Mouse (Mus musculus) midbrain, embryonic 13.5 days (tissue): ENCODE results near the gene Krtap21-1. TPM values are rescaled to one million over a fixed set of nuclear protein-coding genes. Genes with fewer than 3 reads are reported as not detected.

Experiments used
- ATAC-seq: fragments of 200-750 bp; cut with Nextera tagmentation; 2 replicates; pipeline ENCODE4 v1.8.0; 2017; ENCODE audit warnings: mild to moderate bottlenecking, moderate TSS enrichment, moderate library complexity
- H3K27ac ChIP-seq: fragments of 300-500 bp; sonication (generic); 2 replicates; pipeline ENCODE4 v1.5.1; 2015; ENCODE audit warnings: inconsistent platforms, mild to moderate bottlenecking, moderate library complexity
- H3K27me3 ChIP-seq: fragments of 300-500 bp; sonication (generic); 2 replicates; pipeline ENCODE4 v1.6.1; 2015; ENCODE audit warnings: mild to moderate bottlenecking, inconsistent platforms
- H3K36me3 ChIP-seq: fragments of 300-500 bp; sonication (generic); 2 replicates; pipeline ENCODE4 v1.6.1; 2015; ENCODE audit warnings: mild to moderate bottlenecking, inconsistent platforms
- H3K4me1 ChIP-seq: fragments of 300-500 bp; sonication (generic); replicated peaks from 2 replicates; pipeline ENCODE4 v1.6.1; 2015; ENCODE audit warnings: inconsistent platforms
- H3K4me2 ChIP-seq: fragments of 300-500 bp; sonication (generic); replicated peaks from 2 replicates; pipeline ENCODE4 v1.6.1; 2015; ENCODE audit warnings: moderate library complexity, mild to moderate bottlenecking, inconsistent platforms
- H3K4me3 ChIP-seq: fragments of 300-500 bp; sonication (generic); replicated peaks from 2 replicates; pipeline ENCODE4 v1.5.1; 2015; ENCODE audit warnings: mild to moderate bottlenecking, inconsistent platforms
- H3K9ac ChIP-seq: fragments of 300-500 bp; sonication (generic); replicated peaks from 2 replicates; pipeline ENCODE4 v1.6.1; 2015; ENCODE audit warnings: mild to moderate bottlenecking, inconsistent platforms
- H3K9me3 ChIP-seq: fragments of 300-500 bp; sonication (generic); 2 replicates; pipeline ENCODE4 v1.6.1; 2016; ENCODE audit warnings: mild to moderate bottlenecking, inconsistent platforms
- WGBS: fragments of 180-500 bp; shearing (Covaris S2); methylation state at CpG from one replicate; pipeline ENCODE4 v1.1.7; 2015; 5-methylcytosine and 5-hydroxymethylcytosine counted together
- polyA plus RNA-seq: library from polyadenylated mRNA; unstranded; fragments of >200 nt; fragmentation: Nextera tagmentation; extraction: Ambion mirVana; gene quantifications from 2 replicates; pipeline ENCODE4 v1.2.1, GENCODE M21; 2015

The Krtap21-1 gene
- polyA plus RNA-seq = not detected in 2 replicates

DNA sequence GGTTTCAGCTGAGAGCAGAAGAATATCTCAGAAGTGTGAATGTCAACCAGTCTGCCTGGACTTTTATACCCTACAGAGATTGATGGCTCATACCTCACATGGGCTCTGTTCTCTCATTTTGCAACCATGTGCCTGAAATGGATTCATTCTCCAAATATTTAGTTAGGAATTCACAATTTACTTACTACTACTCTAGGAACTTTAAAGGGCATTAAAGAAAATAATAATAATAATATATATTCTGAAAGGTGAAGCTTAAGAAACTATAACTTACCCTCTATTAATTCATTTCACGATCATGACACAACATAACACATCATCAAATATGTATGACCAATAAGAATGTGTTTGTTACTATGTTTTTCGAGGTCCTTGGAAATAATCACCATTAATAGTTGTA lies at the start of gene Krtap21-1:
TSS of gene Krtap21-1 (minus strand) at position 101 of the 400 bp plus-strand sequence.
- no peak for ATAC-seq
- Histone ChIP-seq H3K4me2 (no peak within 1 kb of the TSS), H3K36me3 (no peaks in the 10 kb centered on the region), H3K4me3 (no peak within 1 kb of the TSS), H3K27me3 (peaks cover 12% of the 10 kb centered on the region), H3K9ac (no peak within 1 kb of the TSS), H3K27ac (no peak within 1 kb of the TSS), H3K4me1 (no peaks in the 10 kb centered on the region), H3K9me3 (no peaks in the 10 kb centered on the region)
- WGBS = 87% methylated on average over 2 of the region's 2 CpGs

DNA sequence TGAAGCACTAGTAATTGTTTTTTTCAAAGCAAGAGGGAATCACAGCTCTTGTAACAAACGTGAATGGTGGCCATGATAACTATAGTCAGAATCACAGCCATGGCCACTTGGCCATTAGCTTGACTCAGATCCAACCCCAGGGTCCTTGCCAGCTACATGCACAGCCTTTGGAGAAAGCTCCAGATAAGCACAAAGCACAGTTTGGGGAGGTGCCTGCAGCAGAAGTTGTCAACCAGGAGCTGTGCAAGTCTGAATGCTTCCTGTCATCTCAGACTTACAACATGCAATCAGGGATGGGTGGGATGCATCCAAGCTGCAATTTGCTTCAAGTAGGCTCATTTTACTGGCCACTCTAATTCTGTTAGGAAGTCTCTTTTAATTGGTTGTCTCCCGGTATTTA lies 25.9 kb upstream of the Krtap21-1 start:
- H3K9me3 ChIP-seq = 0 out of 2 replicates have a peak, but pooled peaks cover 5% of the 10 kb centered on the region
- H3K27me3 ChIP-seq = no peaks in the 10 kb centered on the region
- no peak overlapping the region for H3K9ac ChIP-seq
- ATAC-seq = no peak
- WGBS = 88% methylated on average over 2 of the region's 2 CpGs
- H3K27ac ChIP-seq = no peak overlapping the region
- H3K36me3 ChIP-seq = no peaks in the 10 kb centered on the region
- no peaks in the 10 kb centered on the region for H3K4me1 ChIP-seq
- H3K4me2 ChIP-seq = no peak overlapping the region
- H3K4me3 ChIP-seq = no peak overlapping the region

DNA sequence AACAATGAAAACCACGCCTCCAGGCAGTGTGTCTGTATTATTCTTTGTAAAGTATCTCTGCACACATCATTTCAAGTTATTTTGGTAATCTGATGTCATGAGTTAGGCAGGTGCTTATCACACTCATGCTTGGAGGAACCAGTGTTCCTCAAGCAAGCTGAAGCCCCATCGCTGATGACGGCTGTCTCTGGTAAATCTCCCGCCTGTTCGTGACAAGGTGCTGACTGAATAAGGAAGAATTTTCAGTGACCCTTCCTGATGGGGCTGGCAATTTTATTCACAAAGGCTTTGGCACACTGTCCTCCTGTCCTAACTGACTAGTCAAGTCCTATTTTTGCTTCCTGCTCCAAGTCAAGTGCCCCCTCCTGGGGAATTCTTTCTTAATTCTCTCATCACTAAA lies 21.6 kb upstream of the Krtap21-1 start:
- ATAC-seq = no peak
- Histone ChIP-seq H3K27me3 (no peaks in the 10 kb centered on the region), H3K4me2 (no peak overlapping the region), H3K4me1 (no peaks in the 10 kb centered on the region), H3K9me3 (0 out of 2 replicates have a peak, but pooled peaks cover 5% of the 10 kb centered on the region), H3K9ac (no peak overlapping the region), H3K36me3 (no peaks in the 10 kb centered on the region), H3K4me3 (no peak overlapping the region), H3K27ac (no peak overlapping the region)
- 92% methylated on average over 5 of the region's 5 CpGs for WGBS

DNA sequence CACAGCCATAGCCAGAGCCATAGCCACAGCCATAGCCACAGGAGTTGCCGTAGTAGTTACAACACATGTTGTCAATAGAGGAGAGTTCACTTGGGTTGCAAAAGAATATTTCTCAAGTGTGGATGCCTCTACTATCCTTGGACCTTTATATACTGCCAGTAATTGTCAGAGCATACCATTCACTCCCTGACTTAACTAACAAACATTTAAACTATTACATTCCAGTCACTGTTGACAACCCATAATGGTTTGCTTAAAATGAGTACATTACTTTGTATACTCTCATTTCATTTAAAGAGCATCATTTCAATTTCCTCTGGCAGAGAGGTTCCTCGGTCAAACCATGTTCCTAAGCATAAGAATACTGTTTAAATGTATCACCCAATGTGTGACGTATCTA lies 16.3 kb upstream of the Krtap21-1 start, which contains the start of gene Krtap6-2:
TSS of gene Krtap6-2 (minus strand) at position 101 of the 400 bp plus-strand sequence.
- H3K4me3 ChIP-seq = no peak within 1 kb of the TSS
- no peak within 1 kb of the TSS for H3K27ac ChIP-seq
- no peaks in the 10 kb centered on the region for H3K9me3 ChIP-seq
- H3K36me3 ChIP-seq = no peaks in the 10 kb centered on the region
- H3K4me2 ChIP-seq = no peak within 1 kb of the TSS
- no peak within 1 kb of the TSS for H3K9ac ChIP-seq
- WGBS = 95% methylated on average over 3 of the region's 3 CpGs
- H3K4me1 ChIP-seq = no peaks in the 10 kb centered on the region
- ATAC-seq = no peak
- H3K27me3 ChIP-seq = peaks cover 12% of the 10 kb centered on the region; the same call in 1 of the 2 replicates

DNA sequence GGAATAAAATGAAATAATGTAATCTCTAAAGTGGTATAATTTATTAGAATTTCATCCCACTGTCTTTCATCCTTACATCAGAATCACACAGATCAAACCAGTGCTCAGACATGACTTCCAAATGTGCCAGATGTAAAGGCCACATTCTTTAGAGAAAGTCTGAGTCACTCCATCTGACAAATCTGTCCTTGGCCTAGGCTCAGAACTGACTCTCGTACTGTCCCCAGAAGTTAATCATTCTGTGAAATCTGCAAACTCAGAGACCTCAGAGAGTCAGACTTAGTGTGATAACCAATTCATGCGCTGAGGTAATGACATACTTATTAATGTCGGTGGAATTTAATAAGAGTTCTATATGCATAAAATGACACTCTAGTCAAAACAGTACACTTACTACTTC lies 12.6 kb upstream of the Krtap21-1 start:
- ATAC-seq = no peak
- no peak overlapping the region for H3K4me2 ChIP-seq
- 95% methylated on average over 3 of the region's 3 CpGs for WGBS

DNA sequence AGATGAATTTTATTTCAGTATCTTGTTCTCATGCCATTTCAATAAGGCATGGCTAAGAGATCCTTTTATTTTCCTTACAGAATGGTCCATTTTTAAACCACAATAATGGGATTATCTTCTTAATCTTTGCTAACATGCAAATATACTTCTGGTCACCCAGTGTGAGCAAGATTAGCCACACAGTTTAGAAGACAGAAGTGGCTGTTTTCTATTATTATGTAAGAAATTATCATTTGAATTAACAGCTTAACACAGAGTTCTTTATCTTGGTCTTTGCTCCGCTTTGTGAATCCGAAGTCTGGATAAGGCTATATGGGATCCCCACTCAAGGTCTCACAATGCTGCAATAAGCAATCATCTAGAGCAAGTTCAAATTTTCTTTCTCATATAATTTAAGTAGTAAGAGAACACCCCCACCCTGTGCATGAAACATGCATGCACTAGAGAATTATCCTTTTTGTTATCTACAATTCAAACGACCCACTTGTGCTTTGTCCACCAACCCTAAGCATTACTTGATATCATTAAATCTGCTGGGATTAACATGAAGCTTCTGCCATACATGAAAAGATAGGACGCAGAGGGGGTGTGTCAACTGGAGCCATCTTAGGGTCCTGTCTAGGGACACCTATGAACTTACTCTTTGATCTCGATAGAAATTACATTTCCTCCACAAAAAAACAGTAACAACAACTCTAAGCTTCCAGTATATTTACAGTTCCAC lies 6.8 kb upstream of the Krtap21-1 start:
- Histone ChIP-seq H3K9ac (no peak overlapping the region), H3K27ac (no peak overlapping the region), H3K27me3 (peaks cover 18% of the 10 kb centered on the region), H3K4me2 (no peak overlapping the region), H3K4me3 (no peak overlapping the region), H3K9me3 (no peaks in the 10 kb centered on the region), H3K4me1 (no peaks in the 10 kb centered on the region), H3K36me3 (no peaks in the 10 kb centered on the region)
- ATAC-seq = peak; percentile 94
- WGBS = 19% methylated on average over 5 of the region's 5 CpGs

More for the DNA sequence above, 12.6 kb upstream of the Krtap21-1 start:
- Histone ChIP-seq H3K36me3 (no peaks in the 10 kb centered on the region), H3K4me1 (no peaks in the 10 kb centered on the region), H3K9me3 (no peaks in the 10 kb centered on the region), H3K4me3 (no peak overlapping the region), H3K27ac (no peak overlapping the region), H3K9ac (no peak overlapping the region), H3K27me3 (peaks cover 17% of the 10 kb centered on the region; the same call in 1 of the 2 replicates)

DNA sequence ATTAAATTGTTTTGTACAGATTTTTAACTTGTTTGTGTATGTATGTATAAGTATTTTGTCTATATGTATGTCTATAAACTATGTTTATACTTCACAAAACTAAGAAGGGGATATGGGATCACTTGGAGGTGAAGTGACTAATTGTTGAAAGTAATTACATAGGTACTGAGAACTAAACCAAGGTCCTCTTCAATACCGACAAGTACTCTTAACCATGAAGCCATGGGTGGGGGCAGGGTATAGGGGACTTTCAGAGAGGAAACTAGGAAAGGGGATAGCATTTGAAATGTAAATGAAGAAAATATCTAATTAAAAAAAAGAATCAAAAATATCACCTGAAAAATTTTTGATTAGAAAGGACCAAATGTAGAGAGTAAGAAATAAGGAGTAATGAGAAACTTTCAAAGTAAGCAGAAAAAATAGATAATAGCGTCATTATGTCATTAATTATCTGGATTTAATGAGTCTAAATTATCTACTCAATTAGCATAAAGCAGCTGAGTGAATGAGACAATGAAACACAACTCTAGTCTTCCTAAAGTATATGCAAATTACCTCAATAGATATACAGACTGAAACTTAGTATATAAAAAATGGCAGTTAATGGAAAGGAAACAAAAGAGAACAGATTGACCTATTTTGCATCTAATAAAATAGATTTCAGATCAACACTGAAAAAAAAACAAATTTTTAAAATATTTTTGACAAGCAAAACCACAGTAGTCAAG lies 30.8 kb downstream of the Krtap21-1 start:
- no peak overlapping the region for H3K4me2 ChIP-seq

More for the DNA sequence above, 30.8 kb downstream of the Krtap21-1 start:
- WGBS = 86% methylated on average over 2 of the region's 2 CpGs
- Histone ChIP-seq H3K27me3 (no peaks in the 10 kb centered on the region), H3K4me3 (no peak overlapping the region), H3K4me1 (no peaks in the 10 kb centered on the region), H3K9ac (no peak overlapping the region), H3K36me3 (no peaks in the 10 kb centered on the region), H3K27ac (no peak overlapping the region), H3K9me3 (no peaks in the 10 kb centered on the region)
- ATAC-seq = no peak

Other genes with a start within 250 kb of the Krtap21-1 start
- not detected in 2 replicates for gene Gm9789, start 245.9 kb downstream of the Krtap21-1 start, polyA plus RNA-seq
- not detected in 2 replicates for gene Gm7735, start 234.4 kb downstream of the Krtap21-1 start, polyA plus RNA-seq
- not detected in 2 replicates for gene 1110057P08Rik, start 229.1 kb downstream of the Krtap21-1 start, polyA plus RNA-seq
- gene Krtap20-2, start 198.0 kb downstream of the Krtap21-1 start, polyA plus RNA-seq = not detected in 2 replicates
- not detected in 2 replicates for gene Krtap6-2, start 16.2 kb upstream of the Krtap21-1 start, polyA plus RNA-seq
- not detected in 2 replicates for gene Krtap8-1, start 84.1 kb upstream of the Krtap21-1 start, polyA plus RNA-seq
- not detected in 2 replicates for gene Krtap7-1, start 104.5 kb upstream of the Krtap21-1 start, polyA plus RNA-seq
- gene Krtap11-1, start 167.3 kb upstream of the Krtap21-1 start, polyA plus RNA-seq = not detected in 2 replicates